In the genomic region with DNA sequence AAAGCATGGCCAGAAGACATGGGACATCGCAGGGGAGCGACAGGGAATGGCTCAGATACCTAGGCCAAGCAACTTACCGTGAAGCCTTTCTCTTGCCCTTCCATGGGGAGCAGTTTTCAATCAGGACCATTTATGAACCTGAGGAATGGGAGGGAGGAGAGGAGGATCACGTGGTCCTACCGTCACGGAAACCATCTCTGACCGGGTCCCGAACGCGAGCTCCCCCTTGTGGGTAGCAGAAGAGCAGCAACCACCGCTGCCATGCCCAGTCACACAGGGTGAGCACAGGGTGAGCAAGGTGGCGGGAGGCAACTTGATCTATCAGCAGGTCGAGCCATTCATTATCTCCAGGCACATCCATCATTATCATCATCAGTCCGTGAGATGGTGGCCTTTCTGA, we compare ENCODE assay signal across 9 mouse cellular contexts. TPM values are rescaled to one million over a fixed set of nuclear protein-coding genes. Genes with fewer than 3 reads are reported as not detected.
A peak's percentile ranks its signal among the peaks of the same experiment; 100 is the strongest.
DNase-seq lines count a peak whose midpoint lies in the region; ATAC-seq and TF ChIP-seq lines count a peak whose summit lies in the region.
"Had no signal": no experiment of that assay in that cellular context is flagged by ENCODE, and none has a peak within 500 bp of the region (broad histone marks: within the 10 kb centered on the region; RNA-seq: fewer than 3 reads in every experiment).

No protein-coding gene starts in this region.

- H3K27ac ChIP-seq in bone marrow macrophage, adult 2 months (ENCODE audit: insufficient read depth, low read depth, low read length), result no peak overlapping the region
- no peak overlapping the region for H3K27ac ChIP-seq in liver, adult 2 months (replicated peaks; ENCODE audit: insufficient read depth, low read depth, low read length)
- no peak overlapping the region for H3K27ac ChIP-seq in neural tube, embryonic 12.5 days
- H3K27ac ChIP-seq: stomach, embryonic 15.5 days had no signal

- TF ChIP-seq CTCF in C2C12 (IDR thresholded peaks at IDR 0.05; ENCODE audit: control insufficient read depth, insufficient read depth, insufficient read length), result peak; percentile 42
- peak; percentile 32; the same call in 1 of the 2 replicates for TF ChIP-seq CTCF in bone marrow macrophage, adult 2 months (IDR thresholded peaks at IDR 0.05; ENCODE audit: low read depth, low read length)
- TF ChIP-seq CTCF in liver, adult 2 months (IDR thresholded peaks at IDR 0.05; ENCODE audit: low read depth, low read length), result peak; percentile 86

- H3K4me1 ChIP-seq in bone marrow macrophage, adult 2 months (ENCODE audit: control insufficient read depth, insufficient read depth, low read length), result no peaks in the 10 kb centered on the region
- no peaks in the 10 kb centered on the region for H3K4me1 ChIP-seq in liver, adult 2 months (ENCODE audit: control insufficient read depth, insufficient read depth, low read length)
- no peaks in the 10 kb centered on the region for H3K4me1 ChIP-seq in neural tube, embryonic 12.5 days
- H3K4me1 ChIP-seq: stomach, embryonic 15.5 days had no signal

- no peaks in the 10 kb centered on the region for H3K79me2 ChIP-seq in C2C12 (ENCODE audit: control insufficient read depth, insufficient read depth)
- no peaks in the 10 kb centered on the region for H3K79me2 ChIP-seq in liver, adult 2 months (ENCODE audit: control insufficient read depth, insufficient read depth, low read length)

- H3K4me2 ChIP-seq in neural tube, embryonic 12.5 days (replicated peaks), result no peak overlapping the region
- H3K4me2 ChIP-seq: stomach, embryonic 15.5 days had no signal

- DNase-seq in heart, adult 11 months, result peak; percentile 94
- DNase-seq in heart, adult 8-10 months (ENCODE audit: low spot score), result no peak
- peak; percentile 47 for DNase-seq in gastrocnemius, adult 18-20 months (ENCODE audit: low spot score)
- DNase-seq in liver, adult 2 months (ENCODE audit: extremely low read depth, low read depth, low spot score), result peak; percentile 14
- DNase-seq in thymus, postnatal 36 days, result peak; percentile 75 to 78

- no peaks in the 10 kb centered on the region for H3K79me3 ChIP-seq in C2C12 (ENCODE audit: low read depth)

- ATAC-seq in neural tube, embryonic 12.5 days (ENCODE audit: low FRiP score, low read depth), result 0 out of 2 replicates have a peak, but pooled peaks have one; percentile 13

- H3K27me3 ChIP-seq in C2C12 (ENCODE audit: control insufficient read depth, insufficient read depth, insufficient read length), result peaks cover 25% of the 10 kb centered on the region
- H3K27me3 ChIP-seq in liver, adult 2 months (ENCODE audit: control insufficient read depth, insufficient read depth, low read length), result no peaks in the 10 kb centered on the region
- H3K27me3 ChIP-seq in neural tube, embryonic 12.5 days (replicated peaks), result no peaks in the 10 kb centered on the region

- H3K9me3 ChIP-seq in neural tube, embryonic 12.5 days, result no peaks in the 10 kb centered on the region
- H3K9me3 ChIP-seq: stomach, embryonic 15.5 days had no signal

- H3K9ac ChIP-seq in liver, adult 2 months (ENCODE audit: low read depth, low read length), result no peak overlapping the region
- H3K9ac ChIP-seq in neural tube, embryonic 12.5 days, result no peak overlapping the region
- H3K9ac ChIP-seq: stomach, embryonic 15.5 days had no signal

- no peak for TF ChIP-seq POLR2A in bone marrow macrophage, adult 2 months (IDR thresholded peaks at IDR 0.05; ENCODE audit: borderline replicate concordance, low read depth, low read length)
- no peak for TF ChIP-seq POLR2A in liver, adult 2 months (IDR thresholded peaks at IDR 0.05; ENCODE audit: extremely low read depth, insufficient read depth, low read length)

- no peaks in the 10 kb centered on the region for H3K36me3 ChIP-seq in C2C12 (ENCODE audit: control insufficient read depth, insufficient read depth)
- no peaks in the 10 kb centered on the region for H3K36me3 ChIP-seq in liver, adult 2 months (ENCODE audit: control insufficient read depth, insufficient read depth, low read length)
- no peaks in the 10 kb centered on the region for H3K36me3 ChIP-seq in neural tube, embryonic 12.5 days
- H3K36me3 ChIP-seq: stomach, embryonic 15.5 days had no signal

- H3K4me3 ChIP-seq in C2C12 (ENCODE audit: insufficient read depth, poor library complexity, severe bottlenecking), result no peak overlapping the region
- no peak overlapping the region for H3K4me3 ChIP-seq in bone marrow macrophage, adult 2 months (ENCODE audit: insufficient read depth, low read length)
- no peak overlapping the region for H3K4me3 ChIP-seq in liver, adult 2 months (ENCODE audit: insufficient read depth, low read depth, low read length)
- no peak overlapping the region for H3K4me3 ChIP-seq in neural tube, embryonic 12.5 days
- H3K4me3 ChIP-seq: stomach, embryonic 15.5 days had no signal

- 22% methylated on average over 14 of the region's 14 CpGs for WGBS in liver, adult 2 months
- WGBS in neural tube, embryonic 12.5 days, result 17% methylated on average over 14 of the region's 14 CpGs

- H3ac ChIP-seq in C2C12 (ENCODE audit: control insufficient read depth, insufficient read length, low read depth), result no peak overlapping the region

TF ChIP-seq in C2C12, 6 proteins besides CTCF, POLR2A, EP300 and RAD21:
- TF ChIP-seq CEBPB (IDR thresholded peaks at IDR 0.05; ENCODE audit: low read depth) (no peak), USF1 (IDR thresholded peaks at IDR 0.05; ENCODE audit: low read depth) (peak; percentile 72), MAX (IDR thresholded peaks at IDR 0.05) (no peak), MYOD1 (IDR thresholded peaks at IDR 0.05; ENCODE audit: control insufficient read depth, insufficient read length, low read depth) (no peak), FOSL1 (IDR thresholded peaks at IDR 0.05; ENCODE audit: insufficient read depth, low read length, poor library complexity, severe bottlenecking) (no peak)
TF ChIP-seq in C2C12: peak in this region for 1.

RNA-seq across cellular contexts. Expression of a gene that starts 56.5 kb away (rescaled TPM):
- total RNA-seq in heart, adult 8-10 months (2022), result 10 to 100 TPM; 12.4 to 14.9 (median 14.1) TPM
- polyA plus RNA-seq in C2C12 (2012; fragmentation: generic; extraction: Trizol), result 11.9 TPM
- polyA plus RNA-seq in bone marrow macrophage, adult 2 months (2012; ENCODE audit: insufficient read depth, insufficient read length, missing spikeins), result 14.5 and 16.3 TPM in 2 replicates
- 1 to 10 TPM; 5.9 to 6.3 TPM for total RNA-seq in gastrocnemius, adult 18-20 months (2021)
- total RNA-seq in liver, adult 2 months (2014; rRNA removed), result 5.5 and 5.8 TPM in 2 replicates
- polyA plus RNA-seq in liver, adult 2 months (2012; rRNA removed), result 2.3 and 4.2 TPM in 2 replicates
- 15.4 and 17.1 TPM in 2 replicates for polyA plus RNA-seq in neural tube, embryonic 12.5 days (2016; fragmentation: Nextera tagmentation; extraction: Ambion mirVana)

Comparison
In these comparisons a context has a peak if more than half of its experiments do, and no peak if none do; other contexts are left out.
1. CTCF ChIP-seq: peak in every context shown above with its lines; median percentile 86 in liver, adult 2 months; 42 in C2C12; 32 in bone marrow macrophage, adult 2 months.